In the genomic region with DNA sequence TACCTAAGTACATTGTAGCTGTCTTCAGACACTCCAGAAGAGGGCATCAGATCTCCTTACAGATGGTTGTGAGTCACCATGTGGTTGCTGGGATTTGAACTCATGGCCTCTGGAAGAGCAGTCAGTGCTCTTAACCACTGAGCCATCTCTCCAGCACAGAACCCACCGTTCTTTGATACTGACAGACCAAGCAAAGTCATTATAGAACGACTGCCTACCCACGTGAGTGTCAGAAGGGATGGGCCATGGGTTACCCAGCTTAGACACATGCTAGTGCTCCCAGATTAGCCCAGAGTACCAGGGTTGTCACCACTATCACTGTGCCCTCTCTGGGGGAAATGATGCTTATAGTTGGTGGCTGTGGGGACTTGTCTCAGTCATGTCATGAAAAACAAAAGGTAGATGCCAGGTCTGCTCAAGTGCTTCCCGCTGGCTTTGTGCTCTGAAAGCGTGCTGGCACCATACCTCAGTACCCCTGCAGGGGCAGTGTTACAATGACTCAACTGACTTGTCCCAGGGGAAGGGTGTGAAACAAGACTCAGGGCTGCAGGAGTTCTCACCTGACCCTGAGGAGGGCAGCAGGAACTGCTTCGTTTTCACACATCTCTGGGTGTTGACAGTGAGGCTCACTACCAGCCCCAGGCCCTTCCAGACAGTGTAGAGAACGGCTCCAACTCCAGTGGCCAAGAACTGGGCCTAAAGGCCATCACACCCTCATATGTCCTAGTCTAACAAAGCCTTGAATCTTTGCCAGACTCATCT, we compare ENCODE assay signal across 8 mouse cellular contexts.
DNase-seq lines count a peak whose midpoint lies in the region; ATAC-seq and TF ChIP-seq lines count a peak whose summit lies in the region.

No protein-coding gene starts in this region.

- no peaks in the 10 kb centered on the region for H3K36me3 ChIP-seq in kidney, embryonic 16.5 days (ENCODE audit: insufficient read depth, low read length)
- H3K36me3 ChIP-seq in ES-E14 (ENCODE audit: control insufficient read depth, insufficient read depth, low read length, poor library complexity, severe bottlenecking), result no peaks in the 10 kb centered on the region
- no peaks in the 10 kb centered on the region for H3K36me3 ChIP-seq in forebrain, postnatal 0 days (ENCODE audit: insufficient read depth)

- no peaks in the 10 kb centered on the region for H3K9me3 ChIP-seq in kidney, embryonic 16.5 days (ENCODE audit: low read length)
- no peaks in the 10 kb centered on the region for H3K9me3 ChIP-seq in ES-E14 (ENCODE audit: control insufficient read depth, insufficient read depth, low read depth, low read length)
- no peaks in the 10 kb centered on the region for H3K9me3 ChIP-seq in forebrain, postnatal 0 days (ENCODE audit: low read length)

- H3K27me3 ChIP-seq in kidney, embryonic 16.5 days (ENCODE audit: insufficient read depth, low read length), result no peaks in the 10 kb centered on the region
- H3K27me3 ChIP-seq in forebrain, postnatal 0 days (ENCODE audit: insufficient read depth, low read length), result no peaks in the 10 kb centered on the region

- WGBS in kidney, embryonic 16.5 days, result 57% methylated on average over 7 of the region's 7 CpGs
- 52% methylated on average over 7 of the region's 7 CpGs for WGBS in forebrain, postnatal 0 days

- no peak overlapping the region for H3K4me2 ChIP-seq in kidney, embryonic 16.5 days (replicated peaks; ENCODE audit: low read depth, low read length)
- no peak overlapping the region for H3K4me2 ChIP-seq in forebrain, postnatal 0 days (ENCODE audit: low read depth)

- peak; percentile 29; the same call in 1 of the 2 replicates for TF ChIP-seq CTCF in forebrain, postnatal 0 days (IDR thresholded peaks at IDR 0.05; ENCODE audit: low read depth)

- in situ Hi-C loops in ES-E14 (cut with MboI; ENCODE audit: low sequenced_read_pairs in 2 of 2, unreplicated experiment in 2 of 2), result loop anchor here in 1 of 2 experiments (10.0 kb wide), 1 partner anchor 140 kb away; no protein-coding TSS in a partner anchor

- peak; percentile 29; the same call in 1 of the 2 replicates for ATAC-seq in kidney, embryonic 16.5 days (ENCODE audit: low FRiP score, low TSS enrichment)
- peak; percentile 63 for ATAC-seq in forebrain, postnatal 0 days
- ATAC-seq in megakaryocyte progenitor cell, adult 5-6 weeks (replicated peaks; ENCODE audit: poor library complexity), result peak; percentile 64

- DNase-seq in kidney, postnatal 4 days, result no peak
- DNase-seq in ES-E14 (ENCODE audit: low read depth, low spot score), result no peak
- no peak for DNase-seq in forebrain, postnatal 0 days
- no peak for DNase-seq in left cerebral cortex, adult 18-20 months (ENCODE audit: low spot score in 2 of 2)
- DNase-seq in spleen, adult 12 weeks (ENCODE audit: low spot score), result no peak
- no peak for DNase-seq in cerebellum, postnatal 36 days

- H3K4me1 ChIP-seq in kidney, embryonic 16.5 days (ENCODE audit: insufficient read depth, low read length), result peaks cover 45% of the 10 kb centered on the region
- peaks cover 10 to 29% of the 10 kb centered on the region in 2 experiments for H3K4me1 ChIP-seq in ES-E14 (ENCODE audit: control insufficient read depth in 2 of 2, insufficient read depth in 2 of 2, low read length in 2 of 2, poor library complexity in 1 of 2)
- H3K4me1 ChIP-seq in forebrain, postnatal 0 days (ENCODE audit: insufficient read depth), result peaks cover 11% of the 10 kb centered on the region

- H3K9ac ChIP-seq in kidney, embryonic 16.5 days (replicated peaks; ENCODE audit: low read length), result peak overlapping the region; percentile 38; the same call in 1 of the 2 replicates
- H3K9ac ChIP-seq in ES-E14 (ENCODE audit: insufficient read depth, low read depth, low read length, poor library complexity, severe bottlenecking), result no peak overlapping the region; the same call in 1 of the 2 replicates
- no peak overlapping the region for H3K9ac ChIP-seq in forebrain, postnatal 0 days

- no peak overlapping the region for H3K4me3 ChIP-seq in kidney, embryonic 16.5 days (ENCODE audit: low read length)
- no peak overlapping the region for H3K4me3 ChIP-seq in ES-E14 (ENCODE audit: insufficient read depth in 1 of 2, low read depth in 1 of 2, low read length in 2 of 2, poor library complexity in 1 of 2, severe bottlenecking in 1 of 2)
- H3K4me3 ChIP-seq in forebrain, postnatal 0 days (ENCODE audit: low read depth, low read length), result no peak overlapping the region

- 0 out of 2 replicates have a peak overlapping the region, but pooled peaks have one; percentile 25 for H3K27ac ChIP-seq in kidney, embryonic 16.5 days (ENCODE audit: low read length)
- H3K27ac ChIP-seq in ES-E14 (ENCODE audit: insufficient read depth, low read depth, low read length, poor library complexity, severe bottlenecking), result peak overlapping the region; percentile 53
- H3K27ac ChIP-seq in forebrain, postnatal 0 days (ENCODE audit: low read depth, low read length), result 0 out of 2 replicates have a peak overlapping the region, but pooled peaks have one; percentile 23

TF ChIP-seq in ES-E14, 5 proteins besides CTCF, POLR2A, EP300 and RAD21:
- no peak for TF ChIP-seq ZNF384 (IDR thresholded peaks at IDR 0.05; ENCODE audit: low read depth, low read length)
- TF ChIP-seq MAFK (IDR thresholded peaks at IDR 0.05; ENCODE audit: insufficient read depth, low read depth, low read length), result peak; percentile 79
